Mouse (Mus musculus): ENCODE data around the gene Spag9.
"Not testable (repeated sequence)": the region's sequence is repeated elsewhere in the genome, so short reads cannot be mapped to it uniquely, and the experiment has no call there.

The Spag9 gene

DNA sequence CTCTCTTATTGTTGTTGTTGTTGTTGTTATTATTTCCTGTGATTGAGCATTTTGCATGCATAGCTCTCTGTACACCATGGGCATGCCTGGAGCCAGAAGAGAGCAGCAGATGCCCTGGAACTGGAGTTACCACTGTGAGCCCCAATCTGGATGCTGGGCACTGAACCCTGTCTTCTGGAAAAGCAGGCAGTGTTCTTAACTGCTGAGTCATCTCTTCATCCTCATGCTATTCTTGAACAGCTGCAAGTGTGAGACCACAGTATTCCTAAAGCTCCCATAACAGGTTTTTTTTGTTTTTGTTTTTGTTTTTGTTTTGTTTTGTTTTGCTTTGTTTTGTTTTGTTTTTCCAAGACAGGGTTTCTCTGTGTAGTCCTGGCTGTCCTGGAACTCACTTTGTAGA is 9.6 kb upstream of the Spag9 start:
- DNase-seq (ENCODE audit: low spot score in 2 of 2): no peak

DNA sequence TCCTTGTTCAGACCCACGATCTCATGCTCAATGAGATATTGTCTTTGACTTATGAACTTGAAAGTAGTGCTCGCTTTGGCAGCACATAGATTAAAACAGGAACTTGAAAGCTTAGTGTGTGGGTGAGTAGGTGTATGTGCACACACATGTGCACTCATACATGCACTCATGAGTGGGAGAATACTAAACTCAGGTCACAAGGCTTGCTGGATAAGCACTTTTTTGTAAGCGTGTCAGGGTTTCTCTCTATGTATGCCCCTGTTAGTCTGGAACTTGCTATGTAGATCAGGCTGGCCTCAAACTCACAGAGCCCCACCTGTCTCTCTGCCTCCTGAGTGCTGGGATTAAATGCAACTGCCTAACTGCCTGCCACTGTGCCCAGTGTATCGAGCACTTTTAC is 8.9 kb upstream of the Spag9 start:
- no peak for DNase-seq (ENCODE audit: low spot score in 2 of 2)

DNA sequence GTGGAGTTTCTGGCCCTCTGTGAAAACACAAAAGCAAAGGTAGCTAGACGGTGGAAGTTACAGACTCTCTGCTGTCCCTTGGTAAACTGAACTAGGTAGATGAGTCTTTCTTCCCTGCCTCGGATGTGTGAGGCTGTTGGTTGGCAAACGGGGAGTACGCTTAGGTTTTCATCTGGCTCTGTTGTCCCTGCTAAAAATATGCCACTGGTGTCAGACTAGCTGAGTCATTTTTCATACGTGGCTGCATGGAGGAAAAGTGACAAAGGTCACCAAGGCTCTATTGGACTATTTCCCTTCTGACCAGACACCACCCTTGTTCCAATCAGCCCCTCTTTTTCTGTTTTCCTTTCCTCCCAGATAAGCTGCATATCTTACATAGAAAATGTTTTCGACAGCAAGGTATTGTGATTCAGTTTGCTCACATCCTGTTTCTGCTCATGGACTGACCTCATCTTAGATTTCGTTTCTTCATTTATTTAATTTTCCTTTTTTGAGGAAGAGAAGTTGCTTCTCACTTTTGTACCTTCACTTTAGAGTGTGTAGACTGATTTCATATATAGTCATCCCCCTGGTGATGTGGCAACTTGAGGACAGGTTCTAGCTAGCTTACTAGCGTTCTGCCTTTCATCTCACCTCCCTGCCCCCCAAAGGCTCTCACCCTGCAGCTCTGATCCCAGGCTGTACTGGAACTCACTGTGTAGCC is 8.1 kb upstream of the Spag9 start:
- no peak for DNase-seq (ENCODE audit: low spot score in 2 of 2)

DNA sequence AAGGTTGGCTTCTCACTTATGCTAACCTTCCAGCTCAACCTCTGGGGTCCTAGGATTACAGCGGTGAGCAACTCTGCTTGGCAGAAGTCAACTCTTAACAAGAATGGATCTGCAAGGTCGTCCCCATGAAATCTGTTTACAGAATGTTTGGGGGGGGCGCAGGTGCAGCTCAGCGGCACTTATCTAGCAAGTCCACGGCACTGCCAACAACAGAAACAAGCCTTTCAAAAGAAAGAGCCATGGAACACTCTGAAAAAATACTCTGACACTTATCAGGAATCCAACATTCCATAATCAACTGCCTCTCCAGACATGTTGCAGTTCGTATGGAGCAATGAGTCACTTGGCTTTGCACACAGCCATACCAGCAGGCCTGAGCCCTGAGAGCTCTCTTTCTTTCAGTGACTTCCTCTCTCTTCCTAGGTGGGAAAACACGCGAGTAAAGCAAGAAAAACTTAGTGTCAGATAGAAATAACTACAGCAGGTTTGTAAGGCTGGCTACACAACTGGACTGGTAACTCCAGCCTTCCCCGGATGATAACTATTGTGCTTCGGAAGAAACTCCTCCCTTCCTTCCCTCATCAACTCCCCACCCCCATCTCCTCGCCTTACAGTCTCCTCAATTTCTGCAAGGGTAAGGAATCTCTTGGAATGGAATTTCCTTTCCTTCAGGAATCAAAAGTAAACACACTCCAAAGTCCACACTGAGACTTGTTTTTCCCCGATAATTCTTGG is 7.4 kb upstream of the Spag9 start:
- DNase-seq (ENCODE audit: low spot score in 2 of 2): no peak

DNA sequence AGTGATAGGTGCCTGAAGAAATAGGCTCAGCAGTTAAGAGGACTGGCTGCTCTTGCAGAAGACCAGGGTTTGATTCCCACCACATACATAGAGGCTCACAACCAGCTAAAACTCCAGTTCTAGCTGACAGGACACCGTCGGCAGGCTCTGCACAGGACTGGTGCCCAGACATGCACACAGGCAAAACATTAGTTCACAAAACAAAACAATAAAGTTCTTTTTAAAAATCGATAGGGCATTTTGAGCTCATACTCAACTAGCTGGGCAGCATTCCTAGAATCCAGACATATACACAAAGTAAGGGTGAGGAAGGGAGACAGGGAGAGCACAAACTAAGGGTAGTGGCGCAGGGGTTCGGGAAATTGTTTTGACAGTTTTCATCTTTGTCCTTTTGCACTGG is 1.4 kb upstream of the Spag9 start:
- peak in 1 of 2 experiments; percentile 18 for DNase-seq (ENCODE audit: low spot score in 2 of 2)

DNA sequence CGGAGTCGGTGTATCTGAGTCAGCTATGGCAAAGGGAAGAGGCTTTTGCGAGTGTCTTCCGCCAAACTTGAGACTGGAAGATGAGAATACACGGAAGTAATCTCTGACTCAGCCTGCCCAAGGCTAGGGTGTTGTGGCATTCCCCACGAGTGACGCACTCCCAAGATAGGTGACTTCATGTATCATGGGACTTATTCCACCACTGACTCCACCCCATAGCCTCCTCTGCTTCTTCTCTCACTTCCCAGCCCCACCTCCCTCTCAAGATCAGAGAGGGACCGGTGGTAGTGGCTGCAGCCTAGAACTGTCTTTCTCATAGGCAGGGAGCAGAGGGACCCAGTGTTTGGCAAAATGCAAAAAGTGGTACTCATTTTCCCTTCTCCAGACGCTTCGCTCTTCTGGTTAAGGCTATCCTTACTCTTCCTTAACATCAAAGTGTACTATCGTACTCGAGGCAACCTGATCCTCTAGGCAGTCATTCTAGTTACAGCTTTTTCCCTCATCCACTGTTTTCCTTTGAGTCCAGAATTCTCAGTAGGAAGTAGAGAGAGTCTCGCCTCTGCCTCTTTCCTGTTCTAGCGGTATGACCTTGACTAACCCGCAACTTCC is 676 bp upstream of the Spag9 start:
- DNase-seq (ENCODE audit: low spot score in 2 of 2): peak; percentile 66 to 89

DNA sequence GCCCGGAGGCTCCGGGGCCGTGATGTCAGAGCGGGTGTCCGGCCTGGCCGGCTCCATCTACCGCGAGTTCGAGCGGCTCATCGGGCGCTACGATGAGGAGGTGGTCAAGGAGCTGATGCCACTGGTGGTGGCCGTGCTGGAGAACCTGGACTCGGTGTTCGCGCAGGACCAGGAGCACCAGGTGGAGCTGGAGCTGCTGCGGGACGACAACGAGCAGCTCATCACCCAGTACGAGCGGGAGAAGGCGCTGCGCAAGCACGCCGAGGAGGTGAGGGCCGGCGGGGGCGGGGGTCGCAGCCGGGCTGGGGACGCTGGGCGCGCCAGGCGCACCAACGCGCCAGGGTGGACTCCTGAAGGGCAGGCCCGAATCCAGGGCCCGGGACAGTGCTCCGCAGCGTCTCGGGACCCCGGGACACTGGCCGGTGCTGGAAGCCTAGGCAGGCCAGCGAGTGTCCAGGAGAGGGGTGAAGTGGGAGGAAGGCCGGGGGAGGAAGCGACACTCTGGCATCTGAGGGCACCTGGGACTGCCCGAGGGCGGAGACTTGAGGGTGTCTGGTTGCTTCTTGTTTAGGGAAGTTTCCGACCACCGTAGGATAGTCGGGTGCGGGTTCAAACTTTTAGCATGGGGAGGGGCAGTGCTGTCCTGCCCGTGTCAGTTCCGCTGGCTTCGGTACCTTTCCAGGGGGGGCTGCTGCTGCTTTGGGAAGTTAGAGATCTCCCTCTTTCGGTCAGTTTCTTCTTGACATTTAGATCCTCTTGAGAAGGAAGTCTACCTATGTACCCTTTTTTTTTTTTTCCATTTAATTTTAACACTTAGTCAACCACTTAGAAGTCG is 632 bp downstream of the Spag9 start:
- peak; percentile 13 to 51 for DNase-seq (ENCODE audit: low spot score in 2 of 2)

DNA sequence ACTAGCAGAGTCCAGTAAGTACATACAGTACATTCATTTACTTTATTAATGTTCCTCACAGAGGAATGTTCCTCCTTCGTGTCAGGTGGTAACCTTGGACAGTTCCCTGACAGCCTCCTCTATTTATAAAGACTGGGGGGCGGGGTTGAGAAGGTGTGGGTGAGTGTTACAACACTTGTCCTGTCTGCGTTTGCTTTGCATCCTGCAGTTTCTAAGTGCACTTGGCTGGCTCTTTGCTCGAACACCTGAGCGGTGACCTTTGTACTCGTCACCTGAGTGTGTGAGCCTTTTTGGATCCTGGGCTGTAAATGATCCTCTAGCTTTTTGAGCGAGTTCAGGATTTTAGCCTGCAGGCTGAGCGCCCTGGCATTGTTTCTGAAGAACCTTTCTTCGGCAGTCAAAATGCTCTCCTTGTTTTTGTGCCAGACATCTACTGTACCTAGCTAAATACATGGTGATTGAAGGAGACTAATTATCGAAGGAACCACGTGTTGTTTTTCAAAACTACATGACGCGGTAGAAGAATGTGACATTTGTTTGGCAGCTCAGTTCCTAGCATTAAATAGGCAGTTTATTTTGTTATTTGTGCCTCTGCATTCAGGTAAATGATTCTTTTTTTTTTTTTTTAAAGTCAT is 1.4 kb downstream of the Spag9 start:
- peak in 1 of 2 experiments; percentile 20 for DNase-seq (ENCODE audit: low spot score in 2 of 2)

DNA sequence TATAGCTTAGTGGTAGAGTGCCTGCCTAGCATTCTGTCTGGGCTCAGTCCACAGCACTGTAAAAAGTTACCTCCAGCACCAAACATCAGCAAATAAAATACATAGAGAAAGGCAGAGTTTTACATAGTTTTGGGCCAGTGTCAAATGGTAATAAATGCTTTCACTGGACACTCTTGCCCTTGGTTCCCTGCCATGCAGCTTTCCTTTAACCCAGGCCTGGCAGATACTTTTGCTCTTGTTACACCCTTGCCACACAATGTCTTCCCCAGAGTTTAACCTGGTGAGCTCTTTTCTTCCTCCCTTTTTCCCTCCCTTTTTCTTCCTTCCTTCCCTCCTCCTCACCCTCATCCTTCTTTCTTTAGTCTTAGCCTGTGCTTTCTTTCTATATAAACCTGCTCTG is 3.4 kb downstream of the Spag9 start:
- no peak for DNase-seq (ENCODE audit: low spot score in 2 of 2)

DNA sequence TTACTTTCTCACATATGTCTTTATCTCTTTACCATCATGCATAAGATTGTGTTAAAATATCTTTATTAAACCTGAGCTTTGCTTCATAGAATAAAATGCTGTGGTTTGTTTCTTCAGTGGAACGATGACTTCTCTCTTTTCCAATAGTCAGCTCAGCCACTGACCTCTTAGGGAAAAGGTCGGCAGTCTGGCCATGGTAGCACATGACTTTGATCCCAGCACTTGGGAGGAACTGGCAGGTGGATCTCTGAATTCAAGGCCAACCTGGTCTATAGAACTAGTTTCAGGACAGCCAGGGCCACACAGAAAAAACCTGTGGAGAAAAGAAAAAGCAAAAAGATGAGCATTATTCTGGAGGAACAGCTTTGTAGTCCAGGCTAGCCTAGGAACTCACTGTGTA is 7.5 kb downstream of the Spag9 start:
- no peak for DNase-seq (ENCODE audit: low spot score in 2 of 2)

DNA sequence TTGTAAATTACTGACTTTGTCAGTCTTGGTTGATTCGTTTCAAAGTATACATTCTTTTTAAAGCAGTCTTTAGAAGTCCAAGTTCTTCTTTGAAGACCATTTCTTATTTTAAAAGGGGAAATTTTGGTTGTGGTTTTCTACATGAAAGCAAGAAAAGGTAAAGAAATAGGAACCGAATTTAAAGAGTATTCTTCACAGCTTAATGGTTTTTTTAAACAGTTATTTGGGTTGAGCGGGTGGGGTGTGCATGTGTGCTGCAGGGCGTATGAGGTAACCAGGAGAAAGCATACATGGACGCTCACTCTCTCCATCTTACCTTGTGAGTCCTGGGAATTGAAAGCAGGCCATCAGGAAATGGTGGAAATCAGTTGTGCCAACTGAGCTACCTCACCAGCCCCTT is 23.2 kb downstream of the Spag9 start:
- DNase-seq (ENCODE audit: low spot score in 2 of 2): no peak

DNA sequence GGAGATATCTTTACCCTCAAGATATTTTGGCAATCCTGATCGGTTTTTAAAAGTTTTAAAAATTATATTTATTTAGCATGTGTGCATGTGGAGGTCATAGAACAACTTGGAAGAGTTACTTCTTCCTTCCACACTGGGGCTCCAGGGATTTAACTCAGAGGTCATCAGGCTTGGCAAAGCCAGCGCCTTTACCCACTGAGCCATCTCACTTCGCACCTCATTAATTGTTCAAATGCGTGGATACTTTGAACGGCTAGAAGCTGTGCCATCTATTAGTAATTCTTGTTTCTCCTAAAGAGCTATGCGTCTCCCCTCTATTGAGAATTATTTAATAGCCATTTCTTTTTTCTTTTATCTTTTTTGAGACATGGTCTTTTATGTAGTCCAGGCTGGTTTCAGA is 24.5 kb downstream of the Spag9 start:
- DNase-seq (ENCODE audit: low spot score in 2 of 2): no peak

DNA sequence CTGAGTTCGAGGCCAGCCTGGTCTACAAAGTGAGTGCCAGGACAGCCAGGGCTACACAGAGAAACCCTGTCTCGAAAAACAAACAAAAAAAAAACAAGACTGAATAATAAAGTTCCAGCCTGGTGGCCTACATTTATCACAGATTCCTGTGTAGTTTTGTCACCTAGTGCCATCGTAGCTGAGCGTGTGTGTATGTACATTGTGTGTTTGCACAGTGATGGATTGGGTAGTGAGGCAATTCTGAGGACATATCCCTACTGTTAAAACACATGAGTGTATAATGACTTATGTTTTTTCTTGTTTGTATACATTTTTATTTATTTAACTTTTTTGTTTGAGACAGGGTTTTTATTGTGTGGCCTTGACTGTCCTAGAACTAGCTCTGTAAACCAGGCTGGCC is 30.4 kb downstream of the Spag9 start:
- DNase-seq (ENCODE audit: low spot score in 2 of 2): no peak

DNA sequence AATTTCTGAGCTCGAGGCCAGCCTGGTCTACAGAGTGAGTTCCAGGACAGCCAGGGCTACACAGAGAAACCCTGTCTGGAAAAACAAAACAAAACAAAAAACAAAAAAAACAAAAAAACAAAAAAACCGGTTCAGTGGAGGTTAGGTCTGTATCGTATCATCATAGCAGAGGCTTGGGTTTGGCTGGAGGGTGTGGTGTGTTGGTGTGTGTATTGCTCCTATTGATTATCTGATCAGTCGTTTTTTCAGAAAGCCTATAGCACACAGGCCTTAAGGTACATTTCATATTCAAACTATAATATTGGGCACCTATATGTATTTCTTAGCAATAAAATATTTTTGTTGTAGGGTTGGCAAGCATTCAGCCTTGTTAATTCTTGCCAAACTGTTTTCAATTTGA is 36.2 kb downstream of the Spag9 start:
- no peak for DNase-seq (ENCODE audit: low spot score in 2 of 2)

DNA sequence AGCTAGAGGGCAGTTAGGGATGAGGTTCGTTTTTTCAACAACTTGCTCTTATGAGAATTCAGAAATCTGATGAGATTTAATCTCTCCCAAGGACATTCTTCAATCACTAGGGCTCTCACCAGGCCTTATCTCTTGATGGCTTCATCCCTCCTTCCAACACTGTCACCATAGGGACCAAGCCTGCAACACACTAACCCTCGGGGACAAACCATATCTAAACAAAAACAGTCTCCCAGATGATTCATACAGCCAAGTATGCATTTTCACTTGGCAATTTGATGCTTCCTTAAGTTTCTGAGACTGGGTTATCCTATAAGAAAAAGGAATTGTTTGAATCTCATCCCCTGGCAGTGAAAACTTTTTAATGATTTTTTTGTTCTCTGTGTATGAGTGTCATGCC is 37.1 kb downstream of the Spag9 start:
- no peak for DNase-seq (ENCODE audit: low spot score in 2 of 2)

DNA sequence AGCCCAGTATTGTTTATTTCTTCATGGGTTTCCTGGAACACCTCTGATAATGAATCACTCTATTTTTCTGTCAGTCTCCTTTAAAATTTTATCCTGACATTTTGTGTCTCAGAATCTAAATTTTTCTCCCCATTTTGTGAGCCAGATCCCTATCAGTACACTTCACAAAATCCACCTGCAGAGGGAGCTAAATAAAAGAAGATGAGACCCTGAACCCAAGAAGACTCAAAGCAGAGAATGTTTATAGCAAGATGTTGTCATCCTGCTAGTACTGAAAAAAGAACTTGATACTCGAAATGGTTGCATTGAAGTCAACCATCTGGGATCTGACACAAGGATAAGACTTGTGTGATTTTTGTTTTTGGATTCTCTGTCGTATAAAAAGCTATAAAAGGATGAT is 40.1 kb downstream of the Spag9 start:
- DNase-seq (ENCODE audit: low spot score in 2 of 2): no peak

DNA sequence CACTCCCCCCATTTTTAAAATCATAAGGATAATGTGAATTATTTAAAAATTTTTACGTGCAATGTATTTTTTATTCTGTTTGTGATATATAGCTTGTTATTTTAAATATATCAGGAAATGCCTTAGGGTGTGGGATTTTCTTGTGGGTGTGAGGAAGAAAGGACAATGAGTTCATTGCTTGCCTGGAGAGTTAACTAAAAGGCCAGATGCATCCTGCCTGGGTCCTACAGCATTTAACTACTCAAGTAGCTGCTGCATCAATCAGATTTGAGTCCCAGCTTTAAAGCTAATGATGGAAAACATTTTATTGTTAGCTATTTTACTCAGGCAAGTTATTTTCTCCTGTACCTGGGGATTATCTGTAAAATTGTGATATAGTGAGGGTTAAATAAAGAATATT is 45.6 kb downstream of the Spag9 start:
- DNase-seq (ENCODE audit: low spot score in 2 of 2): no peak

DNA sequence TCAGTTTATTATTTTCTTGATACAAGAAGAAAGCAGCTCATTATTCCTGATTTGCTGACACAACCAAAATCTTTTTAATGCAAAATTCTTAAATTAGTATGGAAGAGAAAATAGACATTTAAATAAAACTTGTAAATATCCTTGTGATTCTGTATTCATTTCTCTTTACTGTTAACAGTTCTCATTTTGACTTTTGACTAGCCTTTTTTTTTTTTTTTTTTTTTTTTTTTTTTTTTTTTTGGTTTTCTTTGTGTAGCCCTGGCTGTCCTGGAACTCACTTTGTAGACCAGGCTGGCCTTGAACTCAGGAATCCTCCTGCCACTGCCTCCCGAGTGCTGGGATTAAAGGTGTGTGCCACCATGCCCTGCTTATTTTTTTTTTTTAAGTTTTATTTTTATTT is 46.4 kb downstream of the Spag9 start:
- DNase-seq (ENCODE audit: low spot score in 2 of 2): not testable (repeated sequence)

DNA sequence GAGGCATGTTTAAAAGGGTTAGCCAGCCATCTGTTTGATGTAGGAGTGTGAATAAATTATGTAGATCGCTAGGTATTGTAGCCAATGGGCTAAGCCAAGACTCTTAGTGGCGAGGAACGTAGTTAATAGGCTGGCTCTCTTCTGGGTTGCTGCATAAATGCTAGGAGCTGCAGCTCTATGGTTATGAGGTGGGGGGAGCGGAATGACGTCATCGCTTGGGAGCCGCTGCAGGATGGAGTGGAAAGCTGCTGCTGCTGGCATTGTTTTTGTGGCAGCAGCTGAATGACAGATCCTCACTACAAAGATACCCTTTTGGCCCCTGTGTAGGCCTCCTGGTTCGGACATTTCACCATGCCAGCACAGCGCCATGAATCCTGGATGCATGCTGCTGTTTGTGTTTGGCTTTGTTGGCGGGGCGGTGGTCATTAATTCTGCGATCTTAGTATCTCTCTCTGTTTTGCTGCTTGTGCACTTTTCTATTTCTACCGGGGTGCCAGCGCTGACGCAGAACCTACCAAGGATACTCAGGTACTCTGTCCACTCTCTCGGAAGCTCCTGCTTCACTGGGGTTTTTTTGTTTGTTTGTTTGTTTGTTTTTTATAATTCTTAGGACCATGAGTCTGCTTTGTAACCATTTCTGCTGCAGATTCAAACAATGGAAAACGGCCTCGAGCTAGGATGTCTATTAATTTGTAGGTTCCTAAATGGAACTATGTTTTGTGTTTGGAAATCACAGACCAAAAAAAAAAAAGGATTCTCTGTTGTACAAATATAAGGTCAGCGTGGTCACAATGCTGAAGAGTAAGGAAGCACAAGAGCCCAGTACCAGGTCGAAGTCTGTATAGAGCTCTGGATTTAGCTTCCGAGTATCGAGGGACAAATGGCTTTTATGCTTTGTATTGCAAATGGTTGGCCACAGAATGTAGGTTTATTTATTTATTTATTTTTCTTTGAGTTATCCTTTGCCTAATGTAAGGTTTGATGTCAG is 48.4 kb downstream of the Spag9 start:
- peak in 1 of 2 experiments; percentile 6 for DNase-seq (ENCODE audit: low spot score in 2 of 2)

DNA sequence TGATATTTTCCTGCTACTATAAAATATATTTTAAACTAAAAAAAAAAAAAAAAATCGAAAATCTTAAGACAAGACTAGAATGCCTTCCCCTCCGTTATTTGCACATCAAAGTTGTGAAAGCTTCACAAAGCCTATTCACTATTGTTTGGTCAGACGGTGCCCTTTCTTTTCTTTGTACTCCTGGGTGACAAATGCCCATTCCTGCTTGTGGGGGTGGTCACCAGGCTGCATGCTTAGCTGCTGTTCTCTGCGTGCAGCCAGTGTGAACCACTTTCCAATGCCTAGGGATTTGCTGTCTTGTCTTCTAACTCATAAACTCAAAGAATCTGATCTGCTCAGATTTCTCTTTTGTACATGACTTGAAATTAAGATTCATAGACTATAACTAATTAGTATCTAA is 49.1 kb downstream of the Spag9 start:
- DNase-seq (ENCODE audit: low spot score in 2 of 2): no peak

DNA sequence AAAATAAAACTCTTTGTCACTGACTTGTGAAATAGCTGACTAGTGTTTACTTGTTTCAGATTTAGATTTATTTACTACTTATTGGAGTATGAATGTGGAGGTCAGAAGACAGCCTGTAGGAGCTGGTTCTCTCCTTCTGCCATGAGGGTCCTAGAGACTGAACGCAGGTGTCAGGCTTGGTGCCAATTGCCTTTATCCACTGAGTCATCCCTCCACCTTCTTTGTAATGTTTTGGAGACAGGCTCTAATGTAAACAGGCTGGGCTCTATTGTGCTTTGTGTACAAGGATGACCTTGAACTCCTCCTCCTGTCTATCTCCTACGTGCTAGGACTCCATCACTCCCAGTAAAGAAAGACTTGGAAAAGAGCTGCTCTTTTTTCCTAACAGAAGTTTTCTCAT is 51.4 kb downstream of the Spag9 start:
- no peak for DNase-seq (ENCODE audit: low spot score in 2 of 2)

Data from urinary bladder, adult 18-20 months (tissue).